Mouse (Mus musculus): ENCODE results near the gene Tln1. TPM values are rescaled to one million over a fixed set of nuclear protein-coding genes. Genes with fewer than 3 reads are reported as not detected.

Tln1 gene
- total and polyA plus RNA-seq, 3 experiments: 22.9 to 146 (median 112) TPM

GRCm38 (mm10) chr4:43497405-43497804 is 65.1 kb downstream of the Tln1 start:
- Histone ChIP-seq H3K27me3 (ENCODE audit: control insufficient read depth in 1 of 2, insufficient read depth in 2 of 2, low read length in 2 of 2) (no peaks in the 10 kb centered on the region), H3K36me3 (ENCODE audit: control insufficient read depth in 1 of 2, insufficient read depth in 2 of 2, low read length in 2 of 2) (peaks cover 0 to 2% of the 10 kb centered on the region in 2 experiments; a peak in 2 of 4 replicates), H3K79me2 (ENCODE audit: control insufficient read depth, insufficient read depth, low read length, poor library complexity) (peaks cover 13% of the 10 kb centered on the region), H3K4me1 (ENCODE audit: control insufficient read depth in 1 of 2, insufficient read depth in 2 of 2, low read length in 2 of 2) (peaks cover 6 to 18% of the 10 kb centered on the region in 2 experiments), H3K9ac (ENCODE audit: control insufficient read depth, low read depth, low read length, poor library complexity, severe bottlenecking) (no peak overlapping the region), H3K9me3 (replicated peaks; ENCODE audit: insufficient read depth, low read length) (no peaks in the 10 kb centered on the region), H3K27ac (ENCODE audit: control insufficient read depth, low read depth, low read length) (no peak overlapping the region), H3K4me3 (ENCODE audit: control insufficient read depth in 1 of 2, insufficient read depth in 1 of 2, low read depth in 2 of 2, low read length in 2 of 2) (no peak overlapping the region)
- no peak for DNase-seq (ENCODE audit: low read depth, low spot score)
- TF ChIP-seq BHLHE40 (IDR thresholded peaks at IDR 0.05; ENCODE audit: borderline replicate concordance, low read depth, low read length) (no peak), MYC (IDR thresholded peaks at IDR 0.05; ENCODE audit: low read depth, low read length) (no peak), MXI1 (IDR thresholded peaks at IDR 0.05; ENCODE audit: low read depth, low read length) (no peak), KAT2A (conservative IDR thresholded peaks at IDR 0.05; ENCODE audit: low read depth, low read length) (no peak), ZNF384 (IDR thresholded peaks at IDR 0.05; ENCODE audit: low read depth, low read length) (no peak), NRF1 (IDR thresholded peaks at IDR 0.05; ENCODE audit: insufficient read depth, low read depth, low read length, poor library complexity, severe bottlenecking) (no peak), HCFC1 (IDR thresholded peaks at IDR 0.05; ENCODE audit: low read depth, low read length) (no peak), MYB (IDR thresholded peaks at IDR 0.05; ENCODE audit: low read depth, low read length) (no peak), MAZ (IDR thresholded peaks at IDR 0.05; ENCODE audit: low read depth, low read length) (no peak), CTCF (IDR thresholded peaks at IDR 0.05 in 2 of 3, conservative IDR thresholded peaks at IDR 0.05 in 1 of 3; ENCODE audit: control insufficient read depth in 1 of 3, insufficient read depth in 1 of 3, low read depth in 2 of 3, low read length in 3 of 3, poor library complexity in 1 of 3, severe bottlenecking in 1 of 3) (no peak), USF2 (IDR thresholded peaks at IDR 0.05; ENCODE audit: borderline replicate concordance in 1 of 2, insufficient read depth in 1 of 2, low read depth in 1 of 2, low read length in 2 of 2) (no peak), ELF1 (IDR thresholded peaks at IDR 0.05; ENCODE audit: low read depth, low read length) (no peak), E2F4 (IDR thresholded peaks at IDR 0.05; ENCODE audit: borderline replicate concordance, low read depth, low read length) (no peak), ZMIZ1 (IDR thresholded peaks at IDR 0.05; ENCODE audit: low read depth, low read length) (no peak), ZKSCAN1 (IDR thresholded peaks at IDR 0.05; ENCODE audit: low read depth, low read length) (no peak), RAD21 (IDR thresholded peaks at IDR 0.05; ENCODE audit: low read depth, low read length) (no peak), GABPA (IDR thresholded peaks at IDR 0.05; ENCODE audit: low read depth, low read length) (no peak), POLR2A (IDR thresholded peaks at IDR 0.05; ENCODE audit: control insufficient read depth in 1 of 2, insufficient read depth in 1 of 2, low read depth in 1 of 2, low read length in 2 of 2, poor library complexity in 1 of 2) (no peak), POLR2AphosphoS5 (IDR thresholded peaks at IDR 0.05; ENCODE audit: borderline replicate concordance, low read depth, low read length) (no peak), ZC3H11A (IDR thresholded peaks at IDR 0.05; ENCODE audit: low read depth, low read length) (no peak)

DNA sequence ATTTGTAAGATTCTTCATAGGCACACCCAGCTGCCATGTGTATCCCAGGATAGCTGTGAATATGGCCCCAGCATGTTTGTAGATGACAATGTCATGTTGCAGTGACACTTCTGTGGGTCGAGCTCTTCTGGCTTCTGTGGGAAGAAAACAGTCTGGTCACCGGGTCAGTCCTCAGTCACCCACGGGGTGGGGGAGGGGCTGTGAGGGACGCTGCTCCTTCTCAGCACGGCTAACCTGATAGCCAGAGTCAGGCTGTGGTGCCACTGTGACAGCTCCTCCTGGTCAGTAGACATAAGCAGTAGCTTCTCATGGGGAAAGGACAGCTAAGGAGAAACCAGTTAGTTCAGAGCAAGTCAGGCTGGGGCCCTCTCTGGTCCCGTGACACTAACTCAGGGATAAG is 65.9 kb downstream of the Tln1 start:
- Histone ChIP-seq H3K9ac (ENCODE audit: control insufficient read depth, low read depth, low read length, poor library complexity, severe bottlenecking) (no peak overlapping the region), H3K79me2 (ENCODE audit: control insufficient read depth, insufficient read depth, low read length, poor library complexity) (peaks cover 13% of the 10 kb centered on the region), H3K27me3 (ENCODE audit: control insufficient read depth in 1 of 2, insufficient read depth in 2 of 2, low read length in 2 of 2) (no peaks in the 10 kb centered on the region), H3K36me3 (ENCODE audit: control insufficient read depth in 1 of 2, insufficient read depth in 2 of 2, low read length in 2 of 2) (peaks cover 0 to 2% of the 10 kb centered on the region in 2 experiments; a peak in 2 of 4 replicates), H3K27ac (ENCODE audit: control insufficient read depth, low read depth, low read length) (no peak overlapping the region), H3K9me3 (replicated peaks; ENCODE audit: insufficient read depth, low read length) (no peaks in the 10 kb centered on the region), H3K4me1 (ENCODE audit: control insufficient read depth in 1 of 2, insufficient read depth in 2 of 2, low read length in 2 of 2) (peaks cover 6 to 18% of the 10 kb centered on the region in 2 experiments), H3K4me3 (ENCODE audit: control insufficient read depth in 1 of 2, insufficient read depth in 1 of 2, low read depth in 2 of 2, low read length in 2 of 2) (no peak overlapping the region)
- DNase-seq (ENCODE audit: low read depth, low spot score): no peak
- no peak for TF ChIP-seq USF1 (IDR thresholded peaks at IDR 0.05; ENCODE audit: low read depth, low read length)
- TF ChIP-seq KAT2A (conservative IDR thresholded peaks at IDR 0.05; ENCODE audit: low read depth, low read length): no peak
- TF ChIP-seq CHD1 (IDR thresholded peaks at IDR 0.05; ENCODE audit: low read depth, low read length): no peak
- TF ChIP-seq MEF2A (IDR thresholded peaks at IDR 0.05; ENCODE audit: extremely low read depth, insufficient replicate concordance, low read depth, low read length, poor library complexity, severe bottlenecking): no peak
- TF ChIP-seq SIN3A (IDR thresholded peaks at IDR 0.05; ENCODE audit: low read length): no peak
- no peak for TF ChIP-seq MAZ (IDR thresholded peaks at IDR 0.05; ENCODE audit: low read depth, low read length)

All from MEL (cell line).